Mouse (Mus musculus): ENCODE measurements at regions not wholly inside any gene's neighbourhood (a gene's known extent, or its start where the extent isn't known, plus 50 kb on each side); places are given as distances from the start of the nearest gene placed in this dataset.
"Not testable (repeated sequence)": the region's sequence is repeated elsewhere in the genome, so short reads cannot be mapped to it uniquely, and the experiment has no call there.

DNA sequence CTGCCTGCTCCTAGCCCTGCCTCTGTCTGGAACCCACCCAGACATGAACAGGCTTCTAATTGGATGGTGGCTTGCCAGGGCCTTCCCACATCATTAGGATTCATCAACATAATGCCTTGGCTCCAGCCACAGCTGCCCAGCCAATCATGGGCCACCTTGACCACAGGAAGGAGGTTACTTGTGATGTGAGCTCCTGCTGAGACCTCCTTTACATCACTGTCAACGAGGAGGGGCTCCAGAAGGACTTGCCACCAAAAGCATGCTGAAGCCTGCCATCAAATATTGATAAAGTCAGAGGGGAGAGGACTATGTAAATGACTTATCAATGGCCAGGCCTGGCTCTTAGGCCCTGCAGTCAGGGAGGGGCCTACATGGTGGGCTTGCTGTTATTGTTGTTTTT is 175.6 kb downstream of the Map1s start:
- H3K36me3 ChIP-seq (ENCODE audit: control insufficient read depth in 1 of 2, insufficient read depth in 2 of 2, low read length in 2 of 2); H3K27me3 ChIP-seq (ENCODE audit: control insufficient read depth in 1 of 2, insufficient read depth in 2 of 2, low read length in 2 of 2); H3K4me3 ChIP-seq (ENCODE audit: control insufficient read depth in 1 of 2, insufficient read depth in 1 of 2, low read depth in 2 of 2, low read length in 2 of 2); H3K27ac ChIP-seq (ENCODE audit: control insufficient read depth, low read depth, low read length); H3K4me1 ChIP-seq (ENCODE audit: control insufficient read depth in 1 of 2, insufficient read depth in 2 of 2, low read length in 2 of 2); H3K9ac ChIP-seq (ENCODE audit: control insufficient read depth, low read depth, low read length, poor library complexity, severe bottlenecking); H3K9me3 ChIP-seq (replicated peaks; ENCODE audit: insufficient read depth, low read length); DNase-seq (ENCODE audit: low read depth, low spot score); H3K79me2 ChIP-seq (ENCODE audit: control insufficient read depth, insufficient read depth, low read length, poor library complexity): not testable (repeated sequence)

- H3K27me3 ChIP-seq (ENCODE audit: control insufficient read depth in 1 of 2, insufficient read depth in 2 of 2, low read length in 2 of 2); H3K9me3 ChIP-seq (replicated peaks; ENCODE audit: insufficient read depth, low read length); H3K4me1 ChIP-seq (ENCODE audit: control insufficient read depth in 1 of 2, insufficient read depth in 2 of 2, low read length in 2 of 2); H3K79me2 ChIP-seq (ENCODE audit: control insufficient read depth, insufficient read depth, low read length, poor library complexity); H3K36me3 ChIP-seq (ENCODE audit: control insufficient read depth in 1 of 2, insufficient read depth in 2 of 2, low read length in 2 of 2); DNase-seq (ENCODE audit: low read depth, low spot score); H3K27ac ChIP-seq (ENCODE audit: control insufficient read depth, low read depth, low read length); H3K4me3 ChIP-seq (ENCODE audit: control insufficient read depth in 1 of 2, insufficient read depth in 1 of 2, low read depth in 2 of 2, low read length in 2 of 2); H3K9ac ChIP-seq (ENCODE audit: control insufficient read depth, low read depth, low read length, poor library complexity, severe bottlenecking): not testable (repeated sequence)
Observed at GRCm38 (mm10) chr8:71127131-71127530, 145.4 kb upstream of the Myo9b start.

DNA sequence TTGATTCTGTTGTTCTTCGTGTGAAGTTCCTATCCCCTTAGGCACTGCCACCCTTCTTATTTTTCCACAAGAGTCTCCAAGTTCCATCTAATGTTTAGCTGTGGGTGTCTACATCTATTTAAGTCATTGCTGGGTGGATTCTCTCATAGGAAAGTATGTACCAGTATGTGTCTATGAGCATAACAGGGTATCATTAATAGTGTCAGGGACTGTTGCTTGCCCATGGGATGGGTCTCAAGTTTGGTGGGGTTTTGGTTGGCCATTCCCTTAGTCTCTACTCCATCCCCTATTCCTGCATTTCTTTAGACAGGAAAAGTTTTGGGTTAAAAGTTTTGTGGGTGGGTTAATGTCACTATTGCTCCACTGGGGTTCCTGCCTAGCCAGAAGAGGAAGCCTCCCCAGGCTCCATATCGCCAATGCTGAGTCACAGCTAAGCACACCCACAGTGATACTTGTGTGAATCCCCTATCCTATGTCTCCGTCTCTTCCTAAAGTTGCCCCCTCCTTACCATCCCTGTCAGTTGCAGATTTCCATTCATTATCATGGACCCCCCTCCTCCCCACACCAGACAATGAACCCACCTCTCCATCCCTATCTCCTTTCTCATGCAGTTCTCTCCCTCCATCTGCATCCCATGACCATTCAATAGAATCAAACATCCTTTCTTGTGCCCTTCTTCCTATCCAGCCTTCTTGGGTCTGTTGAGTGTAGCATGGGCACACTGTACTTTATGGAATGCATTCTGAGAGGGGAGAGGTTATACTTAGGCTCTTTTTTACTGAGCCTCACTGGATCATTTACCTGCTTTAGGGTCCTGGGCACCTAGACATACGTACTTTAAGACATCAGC is 141.9 kb upstream of the Myo9b start:
- Histone ChIP-seq H3K79me2 (ENCODE audit: control insufficient read depth, insufficient read depth, low read length, poor library complexity) (no peaks in the 10 kb centered on the region), H3K4me1 (ENCODE audit: control insufficient read depth in 1 of 2, insufficient read depth in 2 of 2, low read length in 2 of 2) (no peaks in the 10 kb centered on the region), H3K36me3 (ENCODE audit: control insufficient read depth in 1 of 2, insufficient read depth in 2 of 2, low read length in 2 of 2) (no peaks in the 10 kb centered on the region), H3K27me3 (ENCODE audit: control insufficient read depth in 1 of 2, insufficient read depth in 2 of 2, low read length in 2 of 2) (no peaks in the 10 kb centered on the region; a peak in 2 of 4 replicates), H3K9ac (ENCODE audit: control insufficient read depth, low read depth, low read length, poor library complexity, severe bottlenecking) (no peak overlapping the region), H3K9me3 (replicated peaks; ENCODE audit: insufficient read depth, low read length) (no peaks in the 10 kb centered on the region), H3K27ac (ENCODE audit: control insufficient read depth, low read depth, low read length) (no peak overlapping the region), H3K4me3 (ENCODE audit: control insufficient read depth in 1 of 2, insufficient read depth in 1 of 2, low read depth in 2 of 2, low read length in 2 of 2) (no peak overlapping the region)
- TF ChIP-seq USF2 (IDR thresholded peaks at IDR 0.05; ENCODE audit: borderline replicate concordance in 1 of 2, insufficient read depth in 1 of 2, low read depth in 1 of 2, low read length in 2 of 2) (no peak), ZKSCAN1 (IDR thresholded peaks at IDR 0.05; ENCODE audit: low read depth, low read length) (no peak), TCF12 (IDR thresholded peaks at IDR 0.05; ENCODE audit: low read depth, low read length) (no peak), SMC3 (IDR thresholded peaks at IDR 0.05; ENCODE audit: low read depth, low read length) (no peak)
- no peak for DNase-seq (ENCODE audit: low read depth, low spot score)

DNA sequence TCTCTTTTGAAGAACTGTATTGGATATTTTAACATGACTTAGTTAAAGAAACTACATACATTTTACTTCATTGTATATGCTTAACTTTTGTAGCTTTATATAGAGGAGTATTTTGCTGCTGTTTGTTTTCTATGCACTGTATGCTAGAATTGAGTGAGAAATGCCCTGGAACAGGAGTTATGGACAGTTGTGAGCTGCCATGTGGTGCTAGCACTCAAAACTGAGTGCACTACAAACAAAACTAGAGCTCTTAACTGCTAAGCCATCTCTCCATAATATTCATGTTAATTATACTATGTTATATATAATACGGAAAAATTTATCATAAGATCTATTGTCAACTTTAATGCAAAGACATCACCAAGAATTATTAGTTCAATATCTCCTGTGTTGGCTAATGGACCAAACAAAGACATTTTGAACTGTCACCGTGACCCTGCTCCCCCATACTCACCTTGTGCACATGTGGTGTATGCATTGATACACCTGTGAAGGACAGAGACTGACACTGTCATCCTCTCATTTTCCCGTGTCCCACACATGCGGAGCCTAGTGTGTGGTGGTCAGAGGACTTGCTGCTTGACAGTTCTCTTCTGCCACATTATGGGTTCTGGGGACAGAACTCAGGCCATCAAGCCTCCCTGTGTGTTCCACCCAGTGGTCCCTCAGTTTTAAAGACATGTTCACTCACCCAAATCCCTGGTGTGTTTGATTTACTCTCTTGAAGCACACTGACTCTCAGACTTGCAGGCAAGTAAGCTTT is 141.0 kb upstream of the Myo9b start:
- no peak for TF ChIP-seq EP300 (IDR thresholded peaks at IDR 0.05; ENCODE audit: low read depth in 1 of 2, low read length in 2 of 2)
- no peak for TF ChIP-seq SMC3 (IDR thresholded peaks at IDR 0.05; ENCODE audit: low read depth, low read length)
- no peak for TF ChIP-seq ELF1 (IDR thresholded peaks at IDR 0.05; ENCODE audit: low read depth, low read length)
- TF ChIP-seq TAL1 (IDR thresholded peaks at IDR 0.05; ENCODE audit: low read length): no peak
- no peak for TF ChIP-seq MYC (IDR thresholded peaks at IDR 0.05; ENCODE audit: low read depth, low read length)
- TF ChIP-seq MAFK (IDR thresholded peaks at IDR 0.05; ENCODE audit: borderline replicate concordance, low read depth, low read length): no peak
- no peak for TF ChIP-seq TCF12 (IDR thresholded peaks at IDR 0.05; ENCODE audit: low read depth, low read length)
- TF ChIP-seq POLR2AphosphoS2 (IDR thresholded peaks at IDR 0.05; ENCODE audit: low read length): no peak
- TF ChIP-seq CHD2 (IDR thresholded peaks at IDR 0.05; ENCODE audit: low read length): no peak
- TF ChIP-seq JUND (IDR thresholded peaks at IDR 0.05; ENCODE audit: low read depth, low read length): no peak
- no peak for TF ChIP-seq GATA1 (IDR thresholded peaks at IDR 0.05; ENCODE audit: low read depth, low read length)
- no peaks in the 10 kb centered on the region for H3K9me3 ChIP-seq (replicated peaks; ENCODE audit: insufficient read depth, low read length)
- H3K27me3 ChIP-seq (ENCODE audit: control insufficient read depth in 1 of 2, insufficient read depth in 2 of 2, low read length in 2 of 2): no peaks in the 10 kb centered on the region; a peak in 2 of 4 replicates
- no peak for DNase-seq (ENCODE audit: low read depth, low spot score)
- H3K36me3 ChIP-seq (ENCODE audit: control insufficient read depth in 1 of 2, insufficient read depth in 2 of 2, low read length in 2 of 2): no peaks in the 10 kb centered on the region
- no peaks in the 10 kb centered on the region for H3K4me1 ChIP-seq (ENCODE audit: control insufficient read depth in 1 of 2, insufficient read depth in 2 of 2, low read length in 2 of 2)
- H3K4me3 ChIP-seq (ENCODE audit: control insufficient read depth in 1 of 2, insufficient read depth in 1 of 2, low read depth in 2 of 2, low read length in 2 of 2): no peak overlapping the region
- H3K79me2 ChIP-seq (ENCODE audit: control insufficient read depth, insufficient read depth, low read length, poor library complexity): no peaks in the 10 kb centered on the region
- H3K9ac ChIP-seq (ENCODE audit: control insufficient read depth, low read depth, low read length, poor library complexity, severe bottlenecking): no peak overlapping the region
- no peak overlapping the region for H3K27ac ChIP-seq (ENCODE audit: control insufficient read depth, low read depth, low read length)

- not testable (repeated sequence) for DNase-seq (ENCODE audit: low read depth, low spot score); H3K27me3 ChIP-seq (ENCODE audit: control insufficient read depth in 1 of 2, insufficient read depth in 2 of 2, low read length in 2 of 2); H3K27ac ChIP-seq (ENCODE audit: control insufficient read depth, low read depth, low read length); H3K9ac ChIP-seq (ENCODE audit: control insufficient read depth, low read depth, low read length, poor library complexity, severe bottlenecking); H3K79me2 ChIP-seq (ENCODE audit: control insufficient read depth, insufficient read depth, low read length, poor library complexity); H3K9me3 ChIP-seq (replicated peaks; ENCODE audit: insufficient read depth, low read length); H3K36me3 ChIP-seq (ENCODE audit: control insufficient read depth in 1 of 2, insufficient read depth in 2 of 2, low read length in 2 of 2); H3K4me1 ChIP-seq (ENCODE audit: control insufficient read depth in 1 of 2, insufficient read depth in 2 of 2, low read length in 2 of 2); H3K4me3 ChIP-seq (ENCODE audit: control insufficient read depth in 1 of 2, insufficient read depth in 1 of 2, low read depth in 2 of 2, low read length in 2 of 2)
Observed at GRCm38 (mm10) chr8:71132898-71133297, 139.6 kb upstream of the Myo9b start.

Measured in MEL (cell line).